ENCODE assay signal across 8 mouse cellular contexts in genomic region chr1:177259038-177259600, GRCm38 (mm10). TPM values are rescaled to one million over a fixed set of nuclear protein-coding genes. Genes with fewer than 3 reads are reported as not detected.
DNase-seq lines count a peak whose midpoint lies in the region; ATAC-seq and TF ChIP-seq lines count a peak whose summit lies in the region.

No protein-coding gene starts in this region.

- no peak for DNase-seq in kidney, adult 8-10 months
- DNase-seq in layer of hippocampus, postnatal 10 days (ENCODE audit: low spot score in 2 of 2): no peak
- DNase-seq in embryo, embryonic 10.5 days (ENCODE audit: low spot score): no peak
- no peak for DNase-seq in c-Kit-positive CD71-positive TER-119-positive erythroid progenitor cells, embryonic 14.5 days (ENCODE audit: low spot score)

- H3K79me2 ChIP-seq in myocyte (ENCODE audit: control insufficient read depth, insufficient read depth): peaks cover 28% of the 10 kb centered on the region

- ATAC-seq in kidney, embryonic 16.5 days (ENCODE audit: low FRiP score, low TSS enrichment): no peak
- no peak for ATAC-seq in hindbrain, embryonic 15.5 days (ENCODE audit: low FRiP score, low read depth)

- H3K36me3 ChIP-seq in kidney, embryonic 16.5 days (ENCODE audit: insufficient read depth, low read length): no peaks in the 10 kb centered on the region
- no peaks in the 10 kb centered on the region for H3K36me3 ChIP-seq in hindbrain, embryonic 15.5 days
- no peaks in the 10 kb centered on the region for H3K36me3 ChIP-seq in myocyte (ENCODE audit: control insufficient read depth, insufficient read depth)

- peak overlapping the region; percentile 86 for H3K4me2 ChIP-seq in kidney, embryonic 16.5 days (replicated peaks; ENCODE audit: low read depth, low read length)
- H3K4me2 ChIP-seq in hindbrain, embryonic 15.5 days: peak overlapping the region; percentile 74
- peak overlapping the region; percentile 82 for H3K4me2 ChIP-seq in myocyte (ENCODE audit: low read depth)

- 22% methylated on average over 16 of the region's 16 CpGs for WGBS in kidney, embryonic 16.5 days
- 20% methylated on average over 16 of the region's 16 CpGs for WGBS in hindbrain, embryonic 15.5 days

- peak overlapping the region; percentile 68 for H3K4me3 ChIP-seq in kidney, embryonic 16.5 days (ENCODE audit: low read length)
- peak overlapping the region; percentile 63 for H3K4me3 ChIP-seq in brown adipose tissue, adult 24 weeks (ENCODE audit: insufficient read depth, low read depth, low read length)
- H3K4me3 ChIP-seq in hindbrain, embryonic 15.5 days: peak overlapping the region; percentile 91
- peak overlapping the region; percentile 25 for H3K4me3 ChIP-seq in myocyte

- no peaks in the 10 kb centered on the region for H3K9me3 ChIP-seq in kidney, embryonic 16.5 days (ENCODE audit: low read length)
- H3K9me3 ChIP-seq in hindbrain, embryonic 15.5 days: no peaks in the 10 kb centered on the region

- H3ac ChIP-seq in myocyte (ENCODE audit: control insufficient read depth, insufficient read length): peak overlapping the region; percentile 0

- H3K27me3 ChIP-seq in kidney, embryonic 16.5 days (ENCODE audit: insufficient read depth, low read length): no peaks in the 10 kb centered on the region
- no peaks in the 10 kb centered on the region for H3K27me3 ChIP-seq in hindbrain, embryonic 15.5 days
- H3K27me3 ChIP-seq in myocyte (ENCODE audit: control insufficient read depth, insufficient read depth, insufficient read length): no peaks in the 10 kb centered on the region

- TF ChIP-seq POLR2A in myocyte (IDR thresholded peaks at IDR 0.05; ENCODE audit: insufficient read length, low read depth): no peak

- peaks cover 7% of the 10 kb centered on the region for H3K4me1 ChIP-seq in kidney, embryonic 16.5 days (ENCODE audit: insufficient read depth, low read length)
- H3K4me1 ChIP-seq in brown adipose tissue, adult 24 weeks (ENCODE audit: control insufficient read depth, insufficient read depth, insufficient read length, low read length): no peaks in the 10 kb centered on the region
- peaks cover 12% of the 10 kb centered on the region for H3K4me1 ChIP-seq in hindbrain, embryonic 15.5 days (replicated peaks)

- H3K9ac ChIP-seq in kidney, embryonic 16.5 days (replicated peaks; ENCODE audit: low read length): peak overlapping the region; percentile 82
- peak overlapping the region; percentile 92 for H3K9ac ChIP-seq in hindbrain, embryonic 15.5 days

- peak overlapping the region; percentile 96 for H3K27ac ChIP-seq in kidney, embryonic 16.5 days (ENCODE audit: low read length)
- H3K27ac ChIP-seq in brown adipose tissue, adult 24 weeks (replicated peaks; ENCODE audit: low read depth, low read length): peak overlapping the region; percentile 67; the same call in 1 of the 2 replicates
- H3K27ac ChIP-seq in hindbrain, embryonic 15.5 days (replicated peaks): peak overlapping the region; percentile 99

TF ChIP-seq in myocyte, 11 proteins besides CTCF, POLR2A, EP300 and RAD21:
- no peak for TF ChIP-seq MAX (IDR thresholded peaks at IDR 0.05; ENCODE audit: low read depth)
- no peak for TF ChIP-seq MYOG (IDR thresholded peaks at IDR 0.05; ENCODE audit: control insufficient read depth in 1 of 3, insufficient read depth in 1 of 3, insufficient read length in 2 of 3, low read depth in 2 of 3)
- TF ChIP-seq TCF3 (IDR thresholded peaks at IDR 0.05; ENCODE audit: insufficient read length, low read depth): no peak
- TF ChIP-seq USF1 (IDR thresholded peaks at IDR 0.05; ENCODE audit: low read depth): no peak
- no peak for TF ChIP-seq POLR2AphosphoS2 (IDR thresholded peaks at IDR 0.05; ENCODE audit: insufficient read length, low read depth)
- TF ChIP-seq SRF (IDR thresholded peaks at IDR 0.05; ENCODE audit: control insufficient read depth, insufficient read length, low read depth): no peak
- no peak for TF ChIP-seq REST (IDR thresholded peaks at IDR 0.05; ENCODE audit: insufficient read depth, insufficient read length)
- no peak for TF ChIP-seq E2F4 (IDR thresholded peaks at IDR 0.05; ENCODE audit: insufficient read depth)
- TF ChIP-seq CEBPB (IDR thresholded peaks at IDR 0.05; ENCODE audit: insufficient read depth, poor library complexity, severe bottlenecking): no peak
- no peak for TF ChIP-seq MYOD1 (IDR thresholded peaks at IDR 0.05; ENCODE audit: control insufficient read depth in 1 of 3, insufficient read length in 2 of 3, low read depth in 2 of 3)
- TF ChIP-seq TCF12 (IDR thresholded peaks at IDR 0.05; ENCODE audit: insufficient read depth, poor library complexity, severe bottlenecking): no peak

RNA-seq across cellular contexts. Expression of gene Akt3, which starts 1.1 kb away (rescaled TPM):
- 4.4 and 5.0 TPM in 2 replicates for polyA plus RNA-seq in kidney, embryonic 16.5 days (2015; fragmentation: Nextera tagmentation; extraction: Ambion mirVana)
- 4.3 and 10.2 TPM in 2 replicates for polyA plus RNA-seq in brown adipose tissue, adult 24 weeks (2012; ENCODE audit: insufficient read depth, insufficient read length, missing spikeins)
- 21.3 and 21.4 TPM in 2 replicates for polyA plus RNA-seq in hindbrain, embryonic 15.5 days (2015; fragmentation: Nextera tagmentation; extraction: Ambion mirVana)
- 8.7 TPM for polyA plus RNA-seq in myocyte (2012; fragmentation: generic; extraction: Trizol)
- 100 to 1,000 TPM; 326 to 338 TPM for total RNA-seq in layer of hippocampus, postnatal 10 days (2021)

Comparison
In these comparisons a context has a peak if more than half of its experiments do, and no peak if none do; other contexts are left out.
1. H3K4me3 ChIP-seq: peak in every context shown above with its lines; median percentile 91 in hindbrain, embryonic 15.5 days; 68 in kidney, embryonic 16.5 days; 63 in brown adipose tissue, adult 24 weeks; 25 in myocyte.